Mouse (Mus musculus): ENCODE data around the gene Keap1. TPM values are rescaled to one million over a fixed set of nuclear protein-coding genes. Genes with fewer than 3 reads are reported as not detected.
"Not testable (repeated sequence)": the region's sequence is repeated elsewhere in the genome, so short reads cannot be mapped to it uniquely, and the experiment has no call there.

Keap1 gene
- polyA plus RNA-seq, 1 experiment from 2014 or later: 47.1 TPM

DNA sequence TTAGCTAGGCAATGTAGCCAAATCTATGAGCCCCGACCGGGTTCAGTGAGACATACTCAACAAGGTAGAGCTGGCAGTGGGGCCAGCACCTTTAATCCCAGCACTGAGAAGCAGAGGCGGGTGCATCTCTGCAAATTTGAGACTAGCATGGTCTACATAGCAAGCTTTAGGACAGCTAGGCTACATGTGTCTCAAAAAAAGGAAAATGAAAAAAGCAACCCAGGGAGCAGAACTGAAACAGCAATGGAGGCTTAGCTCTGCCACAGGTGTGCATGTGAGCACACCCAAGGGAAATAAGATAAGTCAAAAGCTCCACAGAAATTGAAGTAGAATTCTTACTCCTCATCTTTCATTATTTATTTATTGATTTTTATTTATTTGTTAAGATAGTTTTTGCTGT lies 40.2 kb downstream of the Keap1 start:
- Histone ChIP-seq H3K4me3 (no peak overlapping the region), H3K36me3 (no peaks in the 10 kb centered on the region), H3K4me1 (peaks cover 37% of the 10 kb centered on the region), H3K27me3 (ENCODE audit: low read depth, poor library complexity, severe bottlenecking) (peaks cover 4% of the 10 kb centered on the region), H3K27ac (replicated peaks) (0 out of 2 replicates have a peak overlapping the region, but pooled peaks have one; percentile 17), H3K9me3 (replicated peaks) (no peaks in the 10 kb centered on the region)
- DNase-seq (ENCODE audit: low spot score): no peak
- 80% methylated on average over 3 of the region's 3 CpGs for WGBS

DNA sequence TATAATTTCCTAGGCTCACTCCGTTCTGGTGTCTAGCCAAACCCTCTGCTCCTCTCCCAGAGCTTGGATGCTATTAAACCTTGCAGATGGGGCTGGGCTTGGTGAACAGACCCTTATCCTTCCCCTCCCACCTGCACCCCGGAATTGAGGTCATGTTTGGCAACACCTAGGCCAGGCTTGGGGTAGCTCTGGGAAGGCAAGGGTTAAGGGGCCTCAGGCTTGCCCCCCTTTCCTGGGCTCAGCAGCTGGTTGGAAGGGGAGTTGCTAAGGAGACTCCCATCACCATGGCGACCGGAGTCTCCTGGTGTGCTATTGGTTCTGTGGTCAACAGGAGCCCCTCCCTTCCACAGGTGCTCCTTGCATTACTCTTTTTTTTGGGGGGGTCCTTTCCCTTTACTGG lies 41.2 kb downstream of the Keap1 start:
- Histone ChIP-seq H3K4me3 (peak overlapping the region; percentile 48), H3K4me1 (peaks cover 37% of the 10 kb centered on the region), H3K9me3 (replicated peaks) (no peaks in the 10 kb centered on the region), H3K36me3 (no peaks in the 10 kb centered on the region), H3K27ac (replicated peaks) (peak overlapping the region; percentile 80), H3K27me3 (ENCODE audit: low read depth, poor library complexity, severe bottlenecking) (peaks cover 4% of the 10 kb centered on the region)
- WGBS: 22% methylated on average over 4 of the region's 4 CpGs
- DNase-seq (ENCODE audit: low spot score): peak; percentile 76

DNA sequence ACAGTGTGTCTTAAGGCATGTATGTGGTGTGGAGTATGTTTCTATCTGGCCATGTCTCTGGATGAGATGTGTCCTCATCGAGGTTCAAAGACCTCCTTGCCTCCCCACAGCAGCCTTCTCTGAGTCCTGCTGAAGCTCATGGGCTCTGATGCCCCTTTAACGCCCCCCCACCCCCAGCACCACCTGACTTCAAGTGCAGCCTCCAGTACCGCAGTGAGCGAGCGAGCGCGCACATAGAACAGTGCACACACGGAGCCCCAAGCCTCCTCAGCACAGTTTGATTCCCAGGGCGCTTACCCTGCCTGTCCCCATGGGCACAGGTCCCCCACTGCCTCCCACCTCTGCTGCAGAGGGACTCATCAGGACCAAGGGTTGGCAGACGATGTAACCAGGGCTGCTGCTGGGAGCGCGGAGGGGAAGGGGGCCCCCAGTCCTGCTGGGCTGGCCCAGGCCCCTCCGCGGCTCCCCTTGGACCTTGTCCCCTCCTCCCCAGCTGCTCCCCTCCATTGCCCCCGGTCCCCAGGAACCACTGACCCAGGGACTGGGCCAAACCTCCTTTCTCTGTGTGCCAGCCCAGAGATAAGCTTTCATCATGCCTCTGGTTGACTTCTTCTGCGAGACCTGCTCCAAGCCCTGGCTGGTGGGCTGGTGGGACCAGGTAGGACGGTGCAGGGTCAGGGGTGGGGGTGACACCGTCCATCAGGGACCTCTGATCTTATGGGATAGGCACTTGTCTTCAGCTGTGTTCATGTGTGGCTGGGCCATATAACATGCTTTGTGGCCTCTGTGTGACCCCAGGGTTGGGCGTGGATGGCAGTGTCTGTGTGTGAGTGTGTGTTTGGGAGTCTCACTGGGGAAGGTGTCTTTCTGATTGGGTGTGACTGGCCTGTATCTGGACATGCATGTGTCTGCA lies 42.4 kb downstream of the Keap1 start:
- H3K4me3 ChIP-seq: peak overlapping the region; percentile 48
- peaks cover 4% of the 10 kb centered on the region for H3K27me3 ChIP-seq (ENCODE audit: low read depth, poor library complexity, severe bottlenecking)
- no peaks in the 10 kb centered on the region for H3K9me3 ChIP-seq (replicated peaks)
- H3K27ac ChIP-seq (replicated peaks): peak overlapping the region; percentile 80
- 32% methylated on average over 19 of the region's 19 CpGs for WGBS
- DNase-seq (ENCODE audit: low spot score): peak; percentile 32
- H3K4me1 ChIP-seq: peaks cover 37% of the 10 kb centered on the region
- H3K36me3 ChIP-seq: no peaks in the 10 kb centered on the region

DNA sequence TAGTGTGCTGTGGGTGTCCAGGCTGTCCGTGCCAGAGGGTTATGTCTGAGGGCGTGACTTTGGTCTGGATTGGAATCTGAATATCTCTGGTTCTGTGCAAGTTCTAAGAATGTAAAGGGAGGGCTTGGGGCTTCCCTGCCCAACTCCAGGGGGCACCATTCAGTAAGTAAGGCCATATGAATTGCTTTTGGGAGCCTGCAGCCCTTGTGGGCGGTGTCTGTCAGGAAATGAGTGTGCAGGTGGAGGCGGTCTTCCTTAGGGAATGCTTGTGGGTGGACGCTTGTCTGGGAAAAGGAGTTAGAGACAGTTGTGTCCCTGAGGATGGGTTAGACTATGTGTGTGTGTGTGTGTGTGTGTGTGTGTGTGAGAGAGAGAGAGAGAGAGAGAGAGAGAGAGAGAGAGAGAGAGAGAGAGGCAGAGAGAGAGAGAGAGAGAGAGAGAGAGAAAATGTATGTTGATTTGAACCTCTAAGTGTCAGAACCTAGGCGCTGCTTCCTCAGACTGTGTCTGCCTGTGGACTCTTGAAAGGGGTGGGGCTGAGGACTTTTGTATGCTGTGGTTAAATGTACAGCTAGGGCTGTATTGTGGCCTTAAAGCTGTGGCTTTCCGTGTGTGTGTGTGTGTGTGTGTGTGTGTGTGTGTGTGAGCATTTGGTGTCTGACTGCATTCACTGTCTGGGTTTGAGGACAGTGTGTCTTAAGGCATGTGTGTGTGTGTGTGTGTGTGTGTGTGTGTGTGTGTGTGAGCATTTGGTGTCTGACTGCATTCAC lies 43.2 kb downstream of the Keap1 start:
- not testable (repeated sequence) for H3K36me3 ChIP-seq; H3K9me3 ChIP-seq (replicated peaks); DNase-seq (ENCODE audit: low spot score); H3K27ac ChIP-seq (replicated peaks); H3K27me3 ChIP-seq (ENCODE audit: low read depth, poor library complexity, severe bottlenecking)
- peaks cover 37% of the 10 kb centered on the region for H3K4me1 ChIP-seq
- peak overlapping the region; percentile 48; the same call in 1 of the 2 replicates for H3K4me3 ChIP-seq
- 68% methylated on average over 7 of the region's 7 CpGs for WGBS

DNA sequence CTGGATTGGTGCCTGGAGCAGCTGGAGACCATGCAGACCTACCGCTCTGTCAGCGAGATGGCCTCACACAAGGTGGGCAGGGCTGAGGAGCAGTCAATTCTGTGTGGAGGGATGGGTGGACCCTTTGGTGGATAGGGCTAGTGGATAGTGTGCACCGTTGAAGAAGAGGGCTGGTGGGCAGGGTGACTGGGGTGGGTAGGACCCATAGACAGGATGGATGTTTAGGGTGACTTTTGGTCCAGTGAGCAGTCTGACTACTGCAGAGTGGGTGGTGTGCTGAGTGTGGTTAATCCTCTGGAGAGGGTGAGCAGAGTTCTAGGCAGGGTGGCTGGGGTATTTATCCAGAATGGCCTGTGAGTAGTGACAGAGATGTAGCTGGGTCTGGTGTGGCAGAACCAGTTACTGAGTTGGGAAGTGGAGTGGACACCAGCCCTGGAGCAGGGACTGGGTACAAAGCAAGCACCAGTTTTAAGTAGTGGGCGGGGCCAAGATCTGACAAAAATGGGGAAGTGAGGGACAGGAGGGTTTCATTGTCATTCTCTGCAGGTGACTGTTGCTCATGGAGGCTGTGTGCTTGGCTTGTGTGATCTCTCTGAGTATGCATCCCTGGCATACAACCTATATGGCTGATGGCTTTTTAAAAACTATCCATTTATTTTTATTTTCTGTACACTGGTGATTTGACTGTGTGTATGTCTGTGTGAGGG lies 44.2 kb downstream of the Keap1 start:
- WGBS: 85% methylated on average over 4 of the region's 4 CpGs

DNA sequence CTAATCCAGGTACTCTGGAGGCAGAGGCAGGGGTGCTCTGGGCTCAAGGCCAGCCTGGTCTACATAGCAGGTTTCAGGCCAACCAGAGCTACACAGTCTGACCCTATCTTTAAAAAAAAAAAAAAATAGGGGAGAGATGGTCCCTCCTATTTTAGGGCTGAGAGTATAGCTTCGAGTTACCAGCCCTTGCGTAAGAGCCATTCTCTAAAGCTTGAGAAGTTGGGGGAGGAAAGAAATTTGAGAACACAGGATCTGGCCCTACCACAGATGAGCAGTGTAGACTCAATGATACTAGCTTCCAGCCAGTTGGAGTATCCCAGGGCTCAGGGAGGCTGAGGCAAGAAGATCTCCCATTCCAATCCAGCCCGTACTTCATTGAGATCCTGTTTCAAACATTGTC lies 45.4 kb downstream of the Keap1 start:
- H3K4me1 ChIP-seq: peaks cover 40% of the 10 kb centered on the region
- H3K27ac ChIP-seq (replicated peaks): no peak overlapping the region
- WGBS: 91% methylated on average over 3 of the region's 3 CpGs
- DNase-seq (ENCODE audit: low spot score): no peak
- no peak overlapping the region for H3K4me3 ChIP-seq
- H3K36me3 ChIP-seq: no peaks in the 10 kb centered on the region
- peaks cover 4% of the 10 kb centered on the region for H3K27me3 ChIP-seq (ENCODE audit: low read depth, poor library complexity, severe bottlenecking)
- no peaks in the 10 kb centered on the region for H3K9me3 ChIP-seq (replicated peaks)

More for the DNA sequence above, 44.2 kb downstream of the Keap1 start:
- Histone ChIP-seq H3K9me3 (replicated peaks) (no peaks in the 10 kb centered on the region), H3K27me3 (ENCODE audit: low read depth, poor library complexity, severe bottlenecking) (peaks cover 4% of the 10 kb centered on the region), H3K4me3 (no peak overlapping the region), H3K36me3 (no peaks in the 10 kb centered on the region), H3K4me1 (peaks cover 42% of the 10 kb centered on the region), H3K27ac (replicated peaks) (no peak overlapping the region)
- DNase-seq (ENCODE audit: low spot score): no peak

DNA sequence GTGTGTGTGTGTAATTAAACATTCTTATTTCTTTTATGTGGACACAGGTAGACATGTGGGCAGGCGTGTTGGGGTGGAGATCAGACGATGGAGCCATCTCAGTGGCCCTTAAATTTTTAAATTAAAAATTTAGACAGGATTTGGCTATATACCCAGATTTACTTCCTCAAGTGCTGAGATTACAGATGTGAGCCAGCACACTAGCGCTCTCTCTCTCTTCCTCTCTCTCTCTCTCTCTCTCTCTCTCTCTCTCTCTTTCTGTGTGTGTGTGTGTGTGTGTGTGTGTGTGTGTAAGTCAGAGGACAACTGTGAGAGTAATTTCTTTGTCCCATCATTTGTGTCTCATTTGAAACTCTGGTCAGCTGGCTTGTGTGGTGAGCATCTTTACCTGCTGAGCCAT lies 48.5 kb downstream of the Keap1 start:
- Histone ChIP-seq H3K9me3 (replicated peaks) (no peaks in the 10 kb centered on the region), H3K4me1 (peaks cover 12% of the 10 kb centered on the region), H3K27ac (replicated peaks) (no peak overlapping the region), H3K4me3 (no peak overlapping the region), H3K27me3 (ENCODE audit: low read depth, poor library complexity, severe bottlenecking) (peaks cover 13% of the 10 kb centered on the region), H3K36me3 (no peaks in the 10 kb centered on the region)
- 80% methylated on average over 3 of the region's 3 CpGs for WGBS
- no peak for DNase-seq (ENCODE audit: low spot score)

DNA sequence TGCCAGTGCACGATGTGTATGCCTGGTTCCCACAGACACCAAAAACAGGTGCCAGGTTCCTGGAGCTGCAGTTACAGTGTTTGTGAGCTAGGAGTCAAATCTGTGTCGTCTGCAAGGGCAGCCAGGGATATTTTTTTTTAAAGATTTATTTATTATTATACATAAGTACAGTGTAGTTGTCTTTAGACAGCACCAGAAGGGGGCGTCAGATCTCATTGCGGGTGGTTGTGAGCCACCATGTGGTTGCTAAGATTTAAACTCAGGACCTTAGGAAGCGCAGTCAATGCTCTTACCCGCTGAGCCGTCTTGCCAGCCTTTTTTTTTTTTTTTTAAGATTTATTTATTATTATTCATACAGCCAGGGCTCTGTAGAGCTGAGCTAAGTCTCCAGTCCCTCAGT lies 49.3 kb downstream of the Keap1 start:
- Histone ChIP-seq H3K4me3 (no peak overlapping the region), H3K27me3 (ENCODE audit: low read depth, poor library complexity, severe bottlenecking) (peaks cover 21% of the 10 kb centered on the region), H3K4me1 (peaks cover 10% of the 10 kb centered on the region; the same call in 1 of the 2 replicates), H3K36me3 (no peaks in the 10 kb centered on the region), H3K9me3 (replicated peaks) (no peaks in the 10 kb centered on the region), H3K27ac (replicated peaks) (no peak overlapping the region)
- 46% methylated on average over 7 of the region's 7 CpGs for WGBS
- no peak for DNase-seq (ENCODE audit: low spot score)

DNA sequence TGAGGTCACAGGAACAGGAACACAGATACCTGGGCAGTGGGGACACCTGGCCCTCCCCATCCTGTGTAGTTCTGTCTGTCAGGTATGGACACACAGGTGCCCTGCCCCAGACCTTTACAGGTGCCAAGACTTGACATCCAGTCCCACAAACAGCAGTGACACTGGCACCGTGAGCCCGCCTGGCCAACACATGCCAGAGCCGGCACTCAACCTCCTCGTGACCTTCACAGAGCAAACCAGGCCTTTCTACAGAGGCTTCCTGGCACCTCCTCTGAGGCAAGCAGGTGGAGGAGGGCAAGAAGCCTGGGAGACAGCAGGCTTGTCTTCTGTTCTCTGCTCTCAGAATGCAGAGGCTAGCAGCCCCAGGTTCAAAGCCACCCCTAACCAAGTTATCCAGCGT lies 53.7 kb downstream of the Keap1 start:
- H3K27me3 ChIP-seq (ENCODE audit: low read depth, poor library complexity, severe bottlenecking): peaks cover 66% of the 10 kb centered on the region
- H3K27ac ChIP-seq (replicated peaks): no peak overlapping the region
- DNase-seq (ENCODE audit: low spot score): no peak
- no peaks in the 10 kb centered on the region for H3K9me3 ChIP-seq (replicated peaks)
- no peaks in the 10 kb centered on the region for H3K36me3 ChIP-seq
- no peak overlapping the region for H3K4me3 ChIP-seq
- peaks cover 24% of the 10 kb centered on the region for H3K4me1 ChIP-seq
- 89% methylated on average over 5 of the region's 5 CpGs for WGBS

DNA sequence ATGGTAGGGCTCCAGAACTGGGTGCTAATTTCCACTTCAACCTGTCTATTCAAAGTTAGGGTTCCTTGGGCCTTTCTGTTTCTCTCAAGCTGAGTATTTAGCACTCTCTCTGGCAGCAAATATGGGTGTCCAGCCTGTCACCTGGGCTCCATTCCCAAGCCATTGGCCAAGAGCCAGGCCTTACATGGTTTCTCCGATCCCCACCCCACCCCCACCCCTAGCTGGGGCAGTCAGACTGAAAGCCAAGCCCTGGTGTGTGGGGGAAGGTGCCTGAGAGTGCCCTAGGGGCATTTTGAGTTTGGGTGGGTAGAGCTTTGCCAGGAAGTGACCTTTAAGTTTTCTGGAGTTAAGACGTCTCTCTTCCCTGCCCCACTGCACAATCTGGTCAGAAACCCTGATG lies 54.4 kb downstream of the Keap1 start:
- Histone ChIP-seq H3K4me1 (peaks cover 21% of the 10 kb centered on the region), H3K9me3 (replicated peaks) (no peaks in the 10 kb centered on the region), H3K27me3 (ENCODE audit: low read depth, poor library complexity, severe bottlenecking) (peaks cover 73% of the 10 kb centered on the region), H3K27ac (replicated peaks) (no peak overlapping the region), H3K4me3 (no peak overlapping the region), H3K36me3 (no peaks in the 10 kb centered on the region)
- WGBS: 58% methylated on average over 2 of the region's 2 CpGs
- DNase-seq (ENCODE audit: low spot score): no peak

DNA sequence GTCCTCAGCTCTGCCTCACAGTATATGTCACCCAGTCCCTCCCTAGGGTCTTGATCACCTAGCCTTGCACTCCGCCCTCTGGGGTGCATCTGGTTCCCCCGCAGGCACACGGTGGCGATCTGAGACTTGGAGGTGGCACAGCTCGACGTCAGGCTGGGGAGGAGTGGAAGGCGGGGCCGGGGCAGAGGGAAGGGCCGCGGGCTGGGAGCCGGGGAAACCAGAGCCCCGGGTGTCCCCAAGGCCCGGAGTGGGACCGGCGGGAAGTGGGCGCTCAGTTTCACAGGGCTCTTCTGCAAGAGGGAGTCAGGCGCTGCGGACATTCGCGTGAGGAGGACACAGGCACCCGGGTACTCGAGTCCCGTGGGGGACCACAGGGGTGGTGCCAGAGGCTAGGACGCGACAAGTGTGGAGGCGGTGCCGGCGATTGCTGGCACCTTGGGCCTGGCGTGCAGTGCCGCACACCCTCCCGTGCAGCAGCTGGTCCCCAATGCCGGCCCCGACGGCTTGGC lies 55.2 kb downstream of the Keap1 start:
- H3K4me3 ChIP-seq: peak overlapping the region; percentile 28
- no peaks in the 10 kb centered on the region for H3K36me3 ChIP-seq
- peaks cover 73% of the 10 kb centered on the region for H3K27me3 ChIP-seq (ENCODE audit: low read depth, poor library complexity, severe bottlenecking)

DNA sequence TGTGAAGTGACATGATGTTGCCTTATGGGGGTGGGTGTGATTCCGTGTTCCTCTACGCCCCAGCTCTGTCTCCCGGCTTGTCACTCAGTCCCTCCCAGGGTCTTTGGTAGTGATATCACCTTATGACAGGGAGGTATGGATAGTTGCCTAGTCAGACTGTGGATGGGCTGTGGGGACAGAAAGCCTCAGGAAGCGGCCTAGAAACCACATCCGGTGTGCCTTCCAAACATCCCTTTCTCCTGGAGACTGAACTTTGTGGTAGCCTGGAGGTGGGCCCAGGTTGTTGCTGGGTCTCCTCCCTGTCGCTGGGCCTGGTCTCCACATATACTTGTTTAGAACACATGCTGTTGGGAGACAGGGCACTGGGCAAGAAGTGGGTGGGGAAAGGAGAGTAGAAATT lies 55.7 kb downstream of the Keap1 start:
- DNase-seq (ENCODE audit: low spot score): no peak
- H3K4me1 ChIP-seq: peaks cover 21% of the 10 kb centered on the region
- no peaks in the 10 kb centered on the region for H3K9me3 ChIP-seq (replicated peaks)
- WGBS: 80% methylated on average over 6 of the region's 6 CpGs
- H3K27me3 ChIP-seq (ENCODE audit: low read depth, poor library complexity, severe bottlenecking): peaks cover 73% of the 10 kb centered on the region
- no peak overlapping the region for H3K27ac ChIP-seq (replicated peaks)
- no peak overlapping the region for H3K4me3 ChIP-seq
- no peaks in the 10 kb centered on the region for H3K36me3 ChIP-seq

More for the DNA sequence above, 55.2 kb downstream of the Keap1 start:
- WGBS: 6% methylated on average over 34 of the region's 34 CpGs
- no peak overlapping the region; the same call in 1 of the 2 replicates for H3K27ac ChIP-seq (replicated peaks)
- no peak for DNase-seq (ENCODE audit: low spot score)
- H3K4me1 ChIP-seq: peaks cover 21% of the 10 kb centered on the region
- H3K9me3 ChIP-seq (replicated peaks): no peaks in the 10 kb centered on the region

Data from midbrain, embryonic 10.5 days (tissue).